Mouse (Mus musculus) embryonic fibroblast, embryonic 13.5 days (primary cell): ENCODE measurements around the gene Per1. TPM values are rescaled to one million over a fixed set of nuclear protein-coding genes. Genes with fewer than 3 reads are reported as not detected.

Experiments
- H3K27ac ChIP-seq: 2 replicates; pipeline ENCODE4 v1.5.1; 2012; ENCODE audit warnings: low read length, control low read depth, inconsistent platforms; ENCODE audit not compliant: insufficient read depth
- H3K4me1 ChIP-seq: 2 replicates; pipeline ENCODE4 v1.6.1; 2011; ENCODE audit warnings: low read length; ENCODE audit not compliant: control insufficient read depth, insufficient read depth
- H3K4me3 ChIP-seq: 2 replicates; pipeline ENCODE4 v1.5.1; 2011; ENCODE audit warnings: mild to moderate bottlenecking, control low read depth, low read length; ENCODE audit not compliant: insufficient read depth
- CTCF ChIP-seq: IDR thresholded peaks from 2 replicates; pipeline ENCODE4 v1.5.1; 2011; ENCODE audit warnings: mild to moderate bottlenecking, control low read depth, low read length, moderate library complexity, borderline replicate concordance; ENCODE audit not compliant: insufficient read depth
- POLR2A ChIP-seq: IDR thresholded peaks from 2 replicates; pipeline ENCODE4 v1.6.1; 2011; ENCODE audit warnings: low read depth, mild to moderate bottlenecking, control low read depth, low read length, moderate library complexity
- polyA plus RNA-seq: library from polyadenylated mRNA; stranded (reverse); fragments of >200 nt; gene quantifications from 2 replicates; pipeline ENCODE4 v1.2.4, GENCODE M21; 2011; ENCODE audit warnings: low read depth; ENCODE audit not compliant: missing spikeins, insufficient read length

Gene Per1
- polyA plus RNA-seq, 1 experiment: 30.9 TPM

DNA sequence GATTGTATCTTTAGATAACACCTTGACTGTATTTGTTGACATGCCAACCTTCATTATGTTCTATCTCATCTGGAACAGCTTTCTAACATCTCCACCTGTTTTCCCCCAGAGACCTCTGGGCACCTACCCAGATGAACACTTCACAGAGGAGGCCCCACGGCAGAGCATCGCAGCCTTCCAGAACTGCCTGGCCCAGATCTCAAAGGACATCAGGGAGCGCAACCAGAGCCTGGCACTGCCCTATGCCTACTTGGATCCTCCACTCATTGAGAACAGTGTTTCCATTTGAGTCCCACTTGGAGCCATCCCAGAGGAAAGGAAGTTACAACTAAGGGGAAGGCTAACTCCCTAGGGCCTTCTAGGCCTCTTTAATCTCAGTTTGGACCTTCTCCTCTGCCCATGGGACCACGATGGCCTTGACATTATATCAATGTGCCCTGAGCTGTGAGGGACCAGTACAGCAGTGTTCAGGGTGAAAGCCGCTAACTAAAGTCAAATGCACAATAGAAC is 53.5 kb downstream of the Per1 start:
- TF ChIP-seq CTCF (no peak), POLR2A (no peak)
- Histone ChIP-seq H3K27ac (no peak overlapping the region), H3K4me1 (no peaks in the 10 kb centered on the region), H3K4me3 (no peak overlapping the region)

DNA sequence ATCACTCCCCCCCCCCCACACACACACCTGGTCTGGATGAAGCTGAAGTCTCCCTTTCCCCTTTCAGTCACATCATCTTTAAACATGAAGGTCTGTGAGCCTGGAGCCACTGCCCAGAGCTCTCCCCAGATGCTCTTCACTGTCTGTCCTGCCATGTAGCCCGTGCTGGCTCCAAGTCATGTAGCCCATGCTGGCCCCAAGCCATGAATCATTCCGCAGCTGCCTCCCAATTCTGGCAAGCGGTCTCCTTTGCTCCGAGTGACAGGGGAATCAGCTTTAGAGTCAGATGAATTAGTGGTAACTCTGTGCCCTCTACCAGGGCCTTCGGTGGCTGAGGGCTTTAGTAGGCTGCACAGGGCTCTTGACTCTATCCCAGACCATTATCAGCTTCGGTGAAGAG is 54.7 kb downstream of the Per1 start:
- Histone ChIP-seq H3K4me1 (no peaks in the 10 kb centered on the region), H3K4me3 (no peak overlapping the region), H3K27ac (no peak overlapping the region)
- no peak for TF ChIP-seq POLR2A
- no peak for TF ChIP-seq CTCF

DNA sequence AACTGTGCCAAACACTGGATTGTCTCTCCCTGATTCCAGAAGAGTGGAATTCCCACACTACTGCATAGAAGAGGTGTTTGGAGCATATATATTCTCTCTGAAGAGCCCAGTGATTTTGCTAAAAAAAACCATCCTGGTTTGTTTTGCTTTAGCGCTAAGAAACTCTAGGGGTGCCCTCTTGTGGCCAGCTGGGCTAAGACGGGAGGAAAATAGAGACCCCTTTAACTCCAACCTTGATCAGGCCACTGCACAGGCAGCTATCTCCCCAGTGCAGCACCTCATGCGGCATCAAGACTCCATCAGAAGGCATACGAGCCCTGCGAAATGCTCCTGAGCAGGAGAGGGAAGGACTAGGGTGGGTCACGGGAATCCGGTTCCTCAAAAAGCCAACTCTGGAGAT is 55.4 kb downstream of the Per1 start:
- no peak overlapping the region for H3K4me3 ChIP-seq
- no peak overlapping the region for H3K27ac ChIP-seq
- H3K4me1 ChIP-seq: no peaks in the 10 kb centered on the region
- TF ChIP-seq CTCF: no peak
- TF ChIP-seq POLR2A: no peak

DNA sequence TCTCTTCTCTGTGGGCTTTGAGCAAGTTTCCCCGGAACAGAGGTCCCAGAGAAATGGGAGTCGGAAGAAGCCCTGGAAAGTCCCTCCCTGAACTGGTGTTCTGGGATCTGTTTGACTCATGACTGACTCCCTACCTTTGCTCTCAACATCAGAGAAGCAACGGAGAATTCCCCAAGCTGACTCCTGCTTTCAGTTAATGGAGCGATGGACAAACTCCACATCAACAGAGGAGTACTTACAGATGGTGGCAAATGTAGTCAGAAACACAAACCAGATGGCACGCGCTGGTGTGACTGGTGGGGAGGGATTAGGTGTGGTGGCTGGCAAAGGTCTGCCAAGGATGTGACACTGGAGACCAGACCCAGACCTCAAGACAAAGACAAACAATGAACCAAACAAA is 56.0 kb downstream of the Per1 start:
- Histone ChIP-seq H3K4me1 (no peaks in the 10 kb centered on the region), H3K27ac (no peak overlapping the region), H3K4me3 (no peak overlapping the region)
- TF ChIP-seq POLR2A: no peak
- no peak for TF ChIP-seq CTCF

DNA sequence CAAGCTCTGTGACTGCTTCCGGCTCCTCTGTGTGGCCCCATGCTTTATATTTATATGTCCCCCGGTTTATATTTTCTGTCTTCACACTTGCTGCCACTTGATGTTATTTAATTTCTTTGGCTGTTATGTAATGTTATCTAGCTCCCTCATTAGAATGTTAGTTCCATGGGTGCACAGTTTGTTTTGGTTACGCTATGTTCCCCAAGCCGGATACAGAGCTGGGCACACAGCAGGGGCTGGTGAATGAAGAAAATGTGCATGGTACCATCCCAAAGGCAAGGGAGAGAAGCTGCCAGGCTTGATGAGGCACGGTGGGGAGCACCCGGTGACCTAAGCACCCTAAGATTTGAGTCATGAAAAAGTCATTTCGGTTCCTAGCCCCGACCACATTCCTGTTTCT is 58.8 kb downstream of the Per1 start:
- Histone ChIP-seq H3K4me3 (no peak overlapping the region), H3K27ac (no peak overlapping the region), H3K4me1 (no peaks in the 10 kb centered on the region)
- TF ChIP-seq CTCF (no peak), POLR2A (no peak)

DNA sequence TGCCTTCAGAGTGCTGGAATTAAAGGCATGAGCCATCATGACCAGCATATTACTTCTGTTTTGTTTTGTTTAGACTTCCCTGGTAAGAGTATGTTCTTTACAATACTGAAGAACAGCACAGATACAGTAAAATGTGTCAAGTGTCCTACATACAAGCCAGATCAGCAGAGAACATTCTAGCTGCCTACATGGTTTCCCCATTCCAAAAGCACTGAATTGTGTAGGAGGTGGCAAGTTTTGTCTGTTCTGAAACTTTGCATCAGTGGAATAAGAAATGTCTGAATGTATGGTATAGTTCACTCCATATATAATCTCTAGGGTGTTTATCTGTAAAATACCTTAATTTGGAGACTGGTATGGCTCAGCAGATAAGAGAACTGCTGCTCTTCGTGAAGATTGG is 60.3 kb downstream of the Per1 start:
- no peak for TF ChIP-seq POLR2A
- no peak for TF ChIP-seq CTCF
- Histone ChIP-seq H3K27ac (no peak overlapping the region), H3K4me3 (no peak overlapping the region), H3K4me1 (no peaks in the 10 kb centered on the region)

DNA sequence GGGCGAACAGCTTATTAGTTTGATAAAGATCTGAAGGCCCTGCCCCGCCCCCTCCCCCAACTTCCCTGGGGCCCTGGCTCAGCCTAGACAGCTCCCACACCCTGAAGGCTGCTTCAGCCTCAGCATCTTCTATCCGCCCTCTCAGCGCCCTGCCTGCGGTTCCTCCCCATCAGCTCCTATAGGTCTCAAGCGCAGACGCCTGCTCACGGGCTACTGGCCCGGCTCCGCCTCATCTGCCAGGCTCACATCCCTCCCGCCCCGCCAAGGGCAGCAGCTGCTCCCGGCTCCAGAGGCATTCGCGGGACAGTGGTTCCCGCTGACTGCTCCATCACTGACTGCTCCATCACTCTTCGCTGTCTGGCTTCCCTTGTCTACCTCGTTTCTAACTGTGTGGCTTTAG is 61.8 kb downstream of the Per1 start, which contains the start of gene Alox12b:
TSS of gene Alox12b (plus strand) at position 190 of the 400 bp plus-strand sequence.
- no peak within 1 kb of the TSS for H3K27ac ChIP-seq
- no peak for TF ChIP-seq POLR2A
- no peak for TF ChIP-seq CTCF
- H3K4me3 ChIP-seq: no peak within 1 kb of the TSS
- no peaks in the 10 kb centered on the region for H3K4me1 ChIP-seq

Other genes with a start within 250 kb of the Per1 start
- gene Ndel1, start 223.4 kb upstream of the Per1 start, polyA plus RNA-seq: 107 and 122 TPM in 2 replicates
- gene Rnf222, start 206.7 kb upstream of the Per1 start, polyA plus RNA-seq: not detected in 2 replicates
- gene Rpl26, start 193.6 kb upstream of the Per1 start, polyA plus RNA-seq: 3,230 and 3,899 TPM in 2 replicates
- gene Odf4, start 168.1 kb upstream of the Per1 start, polyA plus RNA-seq: not detected in 2 replicates
- gene Arhgef15, start 137.7 kb upstream of the Per1 start, polyA plus RNA-seq: 0.55 and 1.4 TPM in 2 replicates
- gene Slc25a35, start 127.1 kb upstream of the Per1 start, polyA plus RNA-seq: 4.9 and 5.7 TPM in 2 replicates
- 35.4 and 38.2 TPM in 2 replicates for gene Rangrf, start 120.0 kb upstream of the Per1 start, polyA plus RNA-seq
- gene Pfas, start 86.8 kb upstream of the Per1 start, polyA plus RNA-seq: 16.6 and 22.7 TPM in 2 replicates
- 43.2 and 44.2 TPM in 2 replicates for gene Ctc1, start 79.3 kb upstream of the Per1 start, polyA plus RNA-seq
- gene Aurkb, start 49.6 kb upstream of the Per1 start, polyA plus RNA-seq: 31.5 and 44.0 TPM in 2 replicates
- 9.7 and 11.2 TPM in 2 replicates for gene Borcs6, start 35.5 kb upstream of the Per1 start, polyA plus RNA-seq
- gene Tmem107, start 24.4 kb upstream of the Per1 start, polyA plus RNA-seq: 14.0 and 17.6 TPM in 2 replicates
- 51.1 and 58.3 TPM in 2 replicates for gene Vamp2, start 6.7 kb upstream of the Per1 start, polyA plus RNA-seq
- gene Hes7, start 25.2 kb downstream of the Per1 start, polyA plus RNA-seq: not detected in 2 replicates
- gene 9130213A22Rik, start 27.4 kb downstream of the Per1 start, polyA plus RNA-seq: 0.88 and 1.1 TPM in 2 replicates
- 0.27 TPM in 1 of 2 replicates, not detected in the other for gene Aloxe3, start 30.7 kb downstream of the Per1 start, polyA plus RNA-seq
- not detected in 2 replicates for gene Alox12b, start 61.8 kb downstream of the Per1 start, polyA plus RNA-seq
- gene Alox8, start 102.6 kb downstream of the Per1 start, polyA plus RNA-seq: not detected in 2 replicates
- 0.12 TPM in 1 of 2 replicates, not detected in the other for gene Gucy2e, start 141.8 kb downstream of the Per1 start, polyA plus RNA-seq
- gene Cntrob, start 228.6 kb downstream of the Per1 start, polyA plus RNA-seq: 13.5 and 17.6 TPM in 2 replicates
- 92.9 and 121 TPM in 2 replicates for gene Trappc1, start 228.8 kb downstream of the Per1 start, polyA plus RNA-seq
- gene Kcnab3, start 231.0 kb downstream of the Per1 start, polyA plus RNA-seq: 2.1 and 2.9 TPM in 2 replicates
- gene Rnf227, start 245.2 kb downstream of the Per1 start, polyA plus RNA-seq: 1.7 and 4.4 TPM in 2 replicates